Mouse (Mus musculus) telencephalon, adult 2 months (tissue): ENCODE data around the gene Hoxc9.

Experiments
- DNase-seq: peaks from one replicate; pipeline ENCODE4 v3.0.0-alpha.2; 2011; ENCODE audit warnings: low read depth, low spot score

The Hoxc9 gene

DNA sequence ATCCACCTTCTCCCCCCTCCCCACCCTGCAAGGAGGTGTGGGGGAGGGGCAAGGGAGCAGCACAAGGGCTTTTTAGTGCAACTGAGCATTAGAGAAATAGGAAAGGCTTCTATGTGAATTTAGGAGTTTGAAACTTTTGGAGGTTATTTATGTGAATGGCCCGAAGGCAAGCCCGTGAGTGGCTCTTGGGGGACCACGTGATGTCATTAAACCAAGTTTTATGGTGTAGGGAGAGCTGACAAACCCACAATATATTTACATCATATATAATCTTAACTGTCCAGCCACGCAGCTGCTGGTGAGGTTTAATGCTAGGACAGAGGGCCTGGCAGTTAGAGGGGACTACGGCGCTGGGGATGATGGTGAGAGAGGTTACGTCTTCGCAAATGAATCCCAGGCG is 42.4 kb downstream of the Hoxc9 start, which contains the start of gene Hoxc4:
Hoxc4 (plus strand) TSS at position 299 of the 400 bp plus-strand sequence.
- DNase-seq = no peak

DNA sequence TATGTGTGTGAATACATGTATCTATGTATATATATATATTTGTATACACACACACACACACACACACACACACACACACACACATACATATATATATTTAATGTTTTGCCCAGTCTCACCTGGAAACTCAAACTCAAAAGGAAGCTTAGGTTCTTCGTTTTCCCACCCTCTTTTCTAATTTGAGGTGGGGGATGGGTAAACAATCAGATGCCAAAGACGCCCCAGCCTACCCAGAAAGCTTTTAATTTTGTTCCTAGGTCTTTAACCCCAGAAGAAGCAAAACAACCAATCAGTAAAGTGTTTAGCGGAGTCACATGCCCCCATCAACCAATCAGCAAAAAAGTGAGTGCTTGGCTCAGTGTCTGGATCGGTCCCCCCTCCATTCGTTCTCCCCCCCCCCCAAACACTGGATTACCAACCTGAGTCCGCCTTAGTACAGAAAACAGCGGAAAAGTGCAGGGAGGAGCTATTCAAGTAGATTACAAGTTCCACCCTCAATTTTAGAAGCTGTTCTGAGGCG is 44.7 kb downstream of the Hoxc9 start:
- DNase-seq = no peak

- DNase-seq = no peak
These were observed 45.3 kb downstream of the Hoxc9 start for GRCm38 (mm10) chr15:103021544-103021943.

GRCm38 (mm10) chr15:103024131-103024530 is 47.9 kb downstream of the Hoxc9 start:
- DNase-seq = no peak

DNA sequence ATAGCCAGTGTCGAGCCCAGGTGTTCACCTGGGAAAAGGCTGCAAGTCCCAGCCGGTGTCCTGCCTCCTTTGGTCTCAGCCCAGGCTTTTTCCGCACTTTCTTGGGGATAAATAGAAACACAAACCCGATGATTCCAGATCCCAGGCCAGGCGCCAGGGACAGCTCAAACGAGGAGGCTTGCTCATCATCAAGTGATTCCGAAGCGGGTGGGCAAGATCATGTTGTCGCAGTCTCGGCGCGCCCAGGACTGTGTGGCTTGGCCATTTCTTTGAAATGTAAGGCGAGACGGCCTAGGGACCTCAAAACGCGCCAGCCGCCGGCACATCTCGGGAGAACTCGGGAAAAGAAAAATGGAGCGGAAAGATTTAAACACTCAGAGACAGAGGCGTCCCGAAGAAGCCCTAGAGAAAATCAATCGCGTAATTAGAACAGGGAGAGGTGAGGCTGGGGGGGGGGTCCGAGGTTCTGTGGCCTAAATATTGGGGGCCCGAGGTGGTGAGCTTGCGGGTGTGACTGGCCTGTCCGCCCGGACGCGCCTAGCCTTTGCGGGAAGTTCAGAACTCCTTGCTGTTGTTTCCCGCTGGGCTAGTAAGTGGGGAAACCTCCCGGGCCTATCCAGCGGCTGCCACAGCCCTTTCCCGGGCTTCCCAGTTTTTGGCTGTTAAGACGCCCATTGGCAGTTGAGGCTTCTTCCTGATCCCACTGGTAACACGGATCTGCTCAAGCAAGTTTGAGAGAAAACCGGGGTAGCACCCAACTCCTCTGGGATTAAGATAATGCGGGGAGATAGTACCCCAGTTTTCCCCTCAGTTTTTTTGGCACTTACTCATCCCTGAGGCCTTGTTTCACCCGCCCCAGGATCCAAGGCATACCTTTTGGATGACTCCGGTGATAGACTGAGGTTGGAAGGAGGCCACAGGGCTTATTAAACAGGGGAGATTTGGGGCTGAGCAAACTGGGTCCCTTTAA is 51.3 kb downstream of the Hoxc9 start:
- DNase-seq = no peak

GRCm38 (mm10) chr15:103028916-103029512 is 52.8 kb downstream of the Hoxc9 start:
- DNase-seq = no peak

DNA sequence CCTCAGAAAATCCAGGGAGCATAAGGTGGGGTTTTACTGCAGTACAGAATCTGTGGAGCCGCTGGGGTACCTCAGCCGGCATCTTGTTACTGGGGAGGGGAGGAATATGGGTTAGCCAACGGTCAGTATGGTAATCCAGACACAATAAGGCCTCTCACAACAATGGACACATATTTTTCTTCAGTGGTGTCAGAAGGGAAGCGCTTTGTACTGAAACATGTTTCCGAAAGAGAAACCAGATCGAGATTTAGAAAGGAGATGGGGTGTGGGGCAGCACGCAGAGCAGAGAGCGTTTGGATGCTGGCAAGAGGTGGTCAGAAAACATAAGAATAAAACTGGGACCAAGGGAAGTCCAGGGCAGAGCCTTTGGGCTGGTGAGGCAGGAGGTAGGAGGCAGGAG is 53.9 kb downstream of the Hoxc9 start:
- no peak for DNase-seq

GRCm38 (mm10) chr15:103032167-103032566 is 55.9 kb downstream of the Hoxc9 start:
- no peak for DNase-seq

- no peak for DNase-seq
These were observed 56.7 kb downstream of the Hoxc9 start for GRCm38 (mm10) chr15:103032646-103033575.

GRCm38 (mm10) chr15:103034043-103034806 is 58.0 kb downstream of the Hoxc9 start:
- no peak for DNase-seq
